Mouse (Mus musculus): ENCODE measurements around the gene Tbx2. TPM values are rescaled to one million over a fixed set of nuclear protein-coding genes. Genes with fewer than 3 reads are reported as not detected.
A peak's percentile ranks its signal among the peaks of the same experiment; 100 is the strongest.

Gene Tbx2
- polyA plus RNA-seq, 1 experiment: 1.5 TPM

DNA sequence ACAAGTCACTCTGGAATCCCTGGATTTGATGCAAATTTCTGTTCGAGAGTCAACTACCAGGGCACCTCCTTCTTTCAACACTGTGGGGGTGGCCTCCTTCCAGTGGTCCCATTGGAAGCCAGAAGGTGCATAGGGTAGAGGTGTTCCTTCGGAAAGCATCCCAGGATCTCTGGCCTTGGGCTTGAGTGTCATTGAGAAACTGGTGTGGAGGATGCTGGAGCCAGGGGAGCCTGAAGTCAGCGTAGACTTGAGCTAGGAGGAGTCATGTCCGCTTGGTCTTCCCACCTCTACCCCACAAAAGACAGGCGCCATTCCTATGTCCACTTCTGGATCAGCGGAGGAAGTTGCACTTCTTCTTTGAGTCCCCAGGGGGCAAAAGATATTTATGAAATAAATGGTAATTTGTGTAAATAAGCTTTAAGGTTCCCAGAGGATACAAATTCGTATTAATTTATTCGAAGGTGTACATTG, 8.9 kb downstream of the Tbx2 start:
- H3K27me3 ChIP-seq (ENCODE audit: control insufficient read depth, insufficient read depth, insufficient read length): no peaks in the 10 kb centered on the region
- H3K4me3 ChIP-seq (ENCODE audit: insufficient read depth, poor library complexity, severe bottlenecking): no peak overlapping the region
- no peaks in the 10 kb centered on the region for H3K36me3 ChIP-seq (ENCODE audit: control insufficient read depth, insufficient read depth)
- no peaks in the 10 kb centered on the region for H3K79me2 ChIP-seq (ENCODE audit: control insufficient read depth, insufficient read depth)
- no peaks in the 10 kb centered on the region for H3K79me3 ChIP-seq (ENCODE audit: low read depth)
- TF ChIP-seq FOSL1 (IDR thresholded peaks at IDR 0.05; ENCODE audit: insufficient read depth, low read length, poor library complexity, severe bottlenecking): no peak
- no peak for TF ChIP-seq CTCF (IDR thresholded peaks at IDR 0.05; ENCODE audit: control insufficient read depth, insufficient read depth, insufficient read length)
- no peak for TF ChIP-seq MYOG (IDR thresholded peaks at IDR 0.05; ENCODE audit: control insufficient read depth, extremely low read depth, insufficient read length)
- TF ChIP-seq CEBPB (IDR thresholded peaks at IDR 0.05; ENCODE audit: low read depth): no peak
- TF ChIP-seq MAX (IDR thresholded peaks at IDR 0.05): no peak
- no peak for TF ChIP-seq MYOD1 (IDR thresholded peaks at IDR 0.05; ENCODE audit: control insufficient read depth, insufficient read length, low read depth)
- TF ChIP-seq USF1 (IDR thresholded peaks at IDR 0.05; ENCODE audit: low read depth): no peak
- H3ac ChIP-seq (ENCODE audit: control insufficient read depth, insufficient read length, low read depth): no peak overlapping the region

GRCm38 (mm10) chr11:85841980-85842379, 9.6 kb downstream of the Tbx2 start:
- TF ChIP-seq FOSL1 (IDR thresholded peaks at IDR 0.05; ENCODE audit: insufficient read depth, low read length, poor library complexity, severe bottlenecking) (no peak), CEBPB (IDR thresholded peaks at IDR 0.05; ENCODE audit: low read depth) (no peak), MAX (IDR thresholded peaks at IDR 0.05) (no peak), CTCF (IDR thresholded peaks at IDR 0.05; ENCODE audit: control insufficient read depth, insufficient read depth, insufficient read length) (peak; percentile 64), MYOD1 (IDR thresholded peaks at IDR 0.05; ENCODE audit: control insufficient read depth, insufficient read length, low read depth) (no peak), MYOG (IDR thresholded peaks at IDR 0.05; ENCODE audit: control insufficient read depth, extremely low read depth, insufficient read length) (no peak), USF1 (IDR thresholded peaks at IDR 0.05; ENCODE audit: low read depth) (no peak)
- H3ac ChIP-seq (ENCODE audit: control insufficient read depth, insufficient read length, low read depth): no peak overlapping the region
- H3K4me3 ChIP-seq (ENCODE audit: insufficient read depth, poor library complexity, severe bottlenecking): no peak overlapping the region
- no peaks in the 10 kb centered on the region for H3K27me3 ChIP-seq (ENCODE audit: control insufficient read depth, insufficient read depth, insufficient read length)
- H3K36me3 ChIP-seq (ENCODE audit: control insufficient read depth, insufficient read depth): no peaks in the 10 kb centered on the region
- no peaks in the 10 kb centered on the region for H3K79me3 ChIP-seq (ENCODE audit: low read depth)
- no peaks in the 10 kb centered on the region for H3K79me2 ChIP-seq (ENCODE audit: control insufficient read depth, insufficient read depth)

GRCm38 (mm10) chr11:85842596-85843346, 10.4 kb downstream of the Tbx2 start:
- H3K27me3 ChIP-seq (ENCODE audit: control insufficient read depth, insufficient read depth, insufficient read length): no peaks in the 10 kb centered on the region

DNA sequence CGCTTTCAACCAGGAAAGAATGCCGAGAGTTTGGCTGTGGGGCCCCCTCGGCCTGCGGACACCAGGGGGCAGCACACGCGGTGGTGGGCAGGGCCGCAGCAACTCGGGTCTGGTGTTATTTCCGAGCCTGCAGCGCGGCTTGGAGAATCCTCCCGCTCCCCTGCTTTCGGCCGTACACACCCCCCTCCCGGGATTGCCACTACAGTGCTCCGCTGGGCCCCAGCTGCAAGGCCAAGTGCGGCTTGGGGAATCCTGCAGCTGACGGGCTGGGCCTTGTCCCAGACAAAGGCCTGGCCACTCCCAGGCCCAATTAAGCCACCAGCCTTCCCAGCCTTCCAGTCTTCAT, 11.0 kb downstream of the Tbx2 start:
- Histone ChIP-seq H3K36me3 (ENCODE audit: control insufficient read depth, insufficient read depth) (no peaks in the 10 kb centered on the region), H3K4me3 (ENCODE audit: insufficient read depth, poor library complexity, severe bottlenecking) (no peak overlapping the region), H3K79me3 (ENCODE audit: low read depth) (no peaks in the 10 kb centered on the region), H3ac (ENCODE audit: control insufficient read depth, insufficient read length, low read depth) (no peak overlapping the region), H3K79me2 (ENCODE audit: control insufficient read depth, insufficient read depth) (no peaks in the 10 kb centered on the region), H3K27me3 (ENCODE audit: control insufficient read depth, insufficient read depth, insufficient read length) (no peaks in the 10 kb centered on the region)
- TF ChIP-seq FOSL1 (IDR thresholded peaks at IDR 0.05; ENCODE audit: insufficient read depth, low read length, poor library complexity, severe bottlenecking): no peak
- TF ChIP-seq CTCF (IDR thresholded peaks at IDR 0.05; ENCODE audit: control insufficient read depth, insufficient read depth, insufficient read length): peak; percentile 91
- TF ChIP-seq MYOG (IDR thresholded peaks at IDR 0.05; ENCODE audit: control insufficient read depth, extremely low read depth, insufficient read length): no peak
- no peak for TF ChIP-seq MYOD1 (IDR thresholded peaks at IDR 0.05; ENCODE audit: control insufficient read depth, insufficient read length, low read depth)
- TF ChIP-seq USF1 (IDR thresholded peaks at IDR 0.05; ENCODE audit: low read depth): no peak
- no peak for TF ChIP-seq MAX (IDR thresholded peaks at IDR 0.05)

More at GRCm38 (mm10) chr11:85842596-85843346, 10.4 kb downstream of the Tbx2 start:
- no peak for TF ChIP-seq MYOG (IDR thresholded peaks at IDR 0.05; ENCODE audit: control insufficient read depth, extremely low read depth, insufficient read length)
- no peak for TF ChIP-seq USF1 (IDR thresholded peaks at IDR 0.05; ENCODE audit: low read depth)
- no peak for TF ChIP-seq MAX (IDR thresholded peaks at IDR 0.05)
- TF ChIP-seq CEBPB (IDR thresholded peaks at IDR 0.05; ENCODE audit: low read depth): no peak
- no peak for TF ChIP-seq FOSL1 (IDR thresholded peaks at IDR 0.05; ENCODE audit: insufficient read depth, low read length, poor library complexity, severe bottlenecking)
- TF ChIP-seq MYOD1 (IDR thresholded peaks at IDR 0.05; ENCODE audit: control insufficient read depth, insufficient read length, low read depth): no peak
- TF ChIP-seq CTCF (IDR thresholded peaks at IDR 0.05; ENCODE audit: control insufficient read depth, insufficient read depth, insufficient read length): no peak
- Histone ChIP-seq H3K4me3 (ENCODE audit: insufficient read depth, poor library complexity, severe bottlenecking) (no peak overlapping the region), H3K79me3 (ENCODE audit: low read depth) (no peaks in the 10 kb centered on the region), H3K79me2 (ENCODE audit: control insufficient read depth, insufficient read depth) (no peaks in the 10 kb centered on the region), H3ac (ENCODE audit: control insufficient read depth, insufficient read length, low read depth) (no peak overlapping the region), H3K36me3 (ENCODE audit: control insufficient read depth, insufficient read depth) (no peaks in the 10 kb centered on the region)

DNA sequence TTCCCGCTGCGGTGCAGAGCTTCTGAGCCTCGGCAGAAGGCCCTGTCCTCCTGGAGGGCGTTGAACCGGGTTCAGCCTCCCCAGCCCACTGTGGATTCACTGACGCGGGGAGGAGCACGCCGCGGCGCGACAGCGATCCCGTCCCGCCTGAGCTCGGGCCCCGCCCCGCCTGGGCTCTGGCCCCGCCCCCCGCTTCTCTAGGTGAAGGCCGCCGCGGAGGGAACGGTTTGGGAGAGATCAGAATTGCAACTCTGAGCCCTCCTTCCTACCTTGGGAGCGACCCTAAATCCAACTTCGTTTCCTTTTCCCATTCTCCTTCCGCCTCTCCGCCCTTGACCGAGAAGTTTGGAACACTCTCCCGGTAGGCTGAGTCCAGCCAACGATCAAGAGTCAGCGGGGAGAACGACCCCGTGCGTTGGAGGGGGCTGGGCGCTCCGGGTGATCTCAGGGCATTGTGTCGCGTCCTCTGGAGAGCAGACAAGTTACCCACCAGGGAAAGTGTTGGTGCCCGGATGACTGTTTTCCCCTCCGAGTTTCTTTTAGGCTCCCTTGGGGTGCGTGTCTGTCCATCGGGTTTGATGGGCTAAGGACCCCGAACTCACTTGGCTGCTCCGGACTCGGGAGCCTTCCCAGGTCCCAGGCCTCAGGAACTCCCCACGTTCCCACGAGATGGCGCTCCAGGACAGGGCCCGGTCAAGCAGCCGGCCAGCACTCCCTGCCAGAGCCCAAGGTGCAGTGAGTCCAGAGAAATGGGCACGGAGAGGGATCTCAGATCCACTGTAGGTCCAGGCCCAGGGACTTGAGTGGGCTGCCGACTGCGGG, 12.0 kb downstream of the Tbx2 start:
- Histone ChIP-seq H3K36me3 (ENCODE audit: control insufficient read depth, insufficient read depth) (no peaks in the 10 kb centered on the region), H3K4me3 (ENCODE audit: insufficient read depth, poor library complexity, severe bottlenecking) (peak overlapping the region; percentile 26), H3K79me2 (ENCODE audit: control insufficient read depth, insufficient read depth) (no peaks in the 10 kb centered on the region), H3K27me3 (ENCODE audit: control insufficient read depth, insufficient read depth, insufficient read length) (no peaks in the 10 kb centered on the region), H3ac (ENCODE audit: control insufficient read depth, insufficient read length, low read depth) (peak overlapping the region; percentile 70), H3K79me3 (ENCODE audit: low read depth) (no peaks in the 10 kb centered on the region)
- TF ChIP-seq CTCF (IDR thresholded peaks at IDR 0.05; ENCODE audit: control insufficient read depth, insufficient read depth, insufficient read length): peak; percentile 91
- no peak for TF ChIP-seq MYOD1 (IDR thresholded peaks at IDR 0.05; ENCODE audit: control insufficient read depth, insufficient read length, low read depth)
